Mouse (Mus musculus) heart, adult 2 months (tissue): ENCODE data around the gene Slc35c2.

Experiments used
- CTCF ChIP-seq: fragments of 200-600 bp; IDR thresholded peaks from 2 replicates; pipeline ENCODE4 v1.8.1; 2022; ENCODE audit warnings: antibody characterized with exemption, mild to moderate bottlenecking, moderate library complexity
- EP300 ChIP-seq: fragments of 200-500 bp; IDR thresholded peaks from 2 replicates; pipeline ENCODE4 v1.6.1; 2011; ENCODE audit warnings: low read depth, low read length, control low read depth; ENCODE audit not compliant: insufficient read depth
- POLR2A ChIP-seq: fragments of 200-500 bp; IDR thresholded peaks from 2 replicates; pipeline ENCODE4 v1.6.1; 2011; ENCODE audit warnings: mild to moderate bottlenecking, low read depth, low read length, control low read depth; ENCODE audit not compliant: insufficient read depth

DNA sequence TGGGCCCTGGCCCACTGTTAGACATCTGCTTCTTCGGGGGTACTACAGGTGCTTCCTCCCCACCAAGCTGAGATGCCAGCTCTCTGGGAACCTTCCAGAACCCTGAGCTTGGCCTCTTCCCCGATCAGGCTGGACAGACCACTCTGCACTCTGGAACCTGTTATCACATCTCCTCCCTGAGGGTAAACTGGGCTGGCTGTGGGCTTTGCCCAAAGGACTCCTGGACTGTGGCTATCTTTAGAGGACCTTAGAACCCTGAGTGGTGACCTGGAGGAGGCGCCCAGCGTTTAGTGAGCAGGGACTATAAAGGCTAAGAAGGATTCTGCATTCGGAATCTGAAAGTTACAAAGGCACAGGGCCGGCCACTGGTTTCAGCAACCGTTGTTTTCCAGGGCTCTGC lies 3.3 kb downstream of the Slc35c2 start:
- TF ChIP-seq CTCF (no peak), POLR2A (no peak), EP300 (no peak)
